Mouse (Mus musculus): ENCODE data around the gene Ddx19a. TPM values are rescaled to one million over a fixed set of nuclear protein-coding genes. Genes with fewer than 3 reads are reported as not detected.

Gene Ddx19a
- polyA plus RNA-seq, 1 experiment from 2014 or later: 9.3 TPM

DNA sequence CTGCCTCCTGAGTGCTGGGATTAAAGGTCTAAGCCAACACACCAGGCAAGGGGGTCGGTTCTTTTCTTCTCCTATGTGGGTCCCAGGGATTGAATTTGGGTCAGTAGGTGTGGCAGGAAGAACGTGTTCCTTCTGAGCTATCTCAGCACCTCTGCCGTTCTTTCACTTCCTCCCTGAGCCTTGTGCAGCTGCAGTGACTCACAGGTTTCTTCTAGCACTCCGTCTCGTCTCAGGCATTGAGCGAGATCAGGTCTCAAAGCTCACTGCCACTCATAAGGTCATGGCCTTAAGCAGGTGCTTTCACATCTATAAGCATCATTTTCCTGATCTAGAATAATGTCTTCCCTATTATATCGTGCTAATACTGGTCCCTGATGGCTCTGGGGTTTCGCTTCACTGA is 42.8 kb downstream of the Ddx19a start:
- Histone ChIP-seq H3K27ac (replicated peaks) (no peak overlapping the region), H3K4me1 (replicated peaks) (peaks cover 6% of the 10 kb centered on the region), H3K9ac (no peak overlapping the region), H3K36me3 (replicated peaks) (peaks cover 84% of the 10 kb centered on the region), H3K4me2 (no peak overlapping the region), H3K27me3 (no peaks in the 10 kb centered on the region), H3K9me3 (replicated peaks) (no peaks in the 10 kb centered on the region), H3K4me3 (replicated peaks) (no peak overlapping the region)
- 40% methylated on average over 8 of the region's 8 CpGs for WGBS (ENCODE audit: insufficient replicate concordance)
- no peak for ATAC-seq (ENCODE audit: insufficient read depth)

DNA sequence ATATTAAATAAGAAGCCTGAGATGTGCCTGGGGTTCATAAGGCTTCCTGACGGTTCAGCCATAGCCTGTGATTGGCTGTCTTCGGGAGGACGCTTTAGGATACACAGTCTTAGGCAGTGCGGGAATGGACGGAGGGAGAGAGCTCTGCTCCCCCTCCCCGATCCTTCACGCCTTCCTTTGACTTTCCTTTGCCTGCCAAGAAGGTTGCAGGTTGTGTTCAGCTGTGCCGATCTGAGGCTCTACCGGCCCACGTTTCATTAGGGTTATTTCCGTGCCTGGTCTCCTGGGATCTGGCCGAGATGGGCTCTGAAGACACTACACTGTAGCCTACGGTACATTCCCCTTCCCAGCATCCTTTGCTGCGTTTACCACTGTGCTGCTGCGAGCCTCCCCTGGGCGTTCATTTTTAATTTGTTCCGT is 47.5 kb downstream of the Ddx19a start:
- no peak overlapping the region for H3K4me3 ChIP-seq (replicated peaks)
- no peaks in the 10 kb centered on the region for H3K9me3 ChIP-seq (replicated peaks)
- peaks cover 55% of the 10 kb centered on the region for H3K36me3 ChIP-seq (replicated peaks)
- no peak overlapping the region for H3K9ac ChIP-seq
- ATAC-seq (ENCODE audit: insufficient read depth): no peak
- 77% methylated on average over 17 of the region's 17 CpGs for WGBS (ENCODE audit: insufficient replicate concordance)
- no peak overlapping the region for H3K27ac ChIP-seq (replicated peaks)
- no peak overlapping the region for H3K4me2 ChIP-seq
- no peaks in the 10 kb centered on the region for H3K27me3 ChIP-seq
- peaks cover 21% of the 10 kb centered on the region; the same call in 1 of the 2 replicates for H3K4me1 ChIP-seq (replicated peaks)

DNA sequence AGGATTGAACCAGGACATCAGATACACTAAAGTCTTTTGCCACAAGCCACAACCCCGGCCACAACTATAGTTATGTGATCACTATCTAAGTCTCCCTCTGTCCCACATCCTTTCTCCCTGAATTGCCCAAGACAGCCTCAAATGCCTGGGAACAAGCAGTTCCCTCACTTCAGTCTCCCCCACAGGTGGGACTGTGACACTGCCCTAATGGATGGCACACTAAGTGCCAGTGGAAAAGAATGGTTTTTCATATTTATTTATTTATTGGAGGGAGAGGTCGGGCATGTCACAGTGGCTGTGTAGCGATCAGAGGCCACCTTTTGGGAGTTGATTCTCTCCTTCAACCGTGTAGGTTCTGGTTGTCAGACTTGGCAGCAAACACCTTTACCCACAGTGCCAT is 51.9 kb downstream of the Ddx19a start:
- WGBS (ENCODE audit: insufficient replicate concordance): 41% methylated on average over 4 of the region's 4 CpGs
- ATAC-seq (ENCODE audit: insufficient read depth): no peak
- Histone ChIP-seq H3K4me1 (replicated peaks) (peaks cover 37% of the 10 kb centered on the region), H3K27ac (replicated peaks) (no peak overlapping the region), H3K27me3 (no peaks in the 10 kb centered on the region), H3K9me3 (replicated peaks) (no peaks in the 10 kb centered on the region), H3K36me3 (replicated peaks) (peaks cover 28% of the 10 kb centered on the region), H3K4me3 (replicated peaks) (no peak overlapping the region), H3K4me2 (no peak overlapping the region), H3K9ac (no peak overlapping the region)

DNA sequence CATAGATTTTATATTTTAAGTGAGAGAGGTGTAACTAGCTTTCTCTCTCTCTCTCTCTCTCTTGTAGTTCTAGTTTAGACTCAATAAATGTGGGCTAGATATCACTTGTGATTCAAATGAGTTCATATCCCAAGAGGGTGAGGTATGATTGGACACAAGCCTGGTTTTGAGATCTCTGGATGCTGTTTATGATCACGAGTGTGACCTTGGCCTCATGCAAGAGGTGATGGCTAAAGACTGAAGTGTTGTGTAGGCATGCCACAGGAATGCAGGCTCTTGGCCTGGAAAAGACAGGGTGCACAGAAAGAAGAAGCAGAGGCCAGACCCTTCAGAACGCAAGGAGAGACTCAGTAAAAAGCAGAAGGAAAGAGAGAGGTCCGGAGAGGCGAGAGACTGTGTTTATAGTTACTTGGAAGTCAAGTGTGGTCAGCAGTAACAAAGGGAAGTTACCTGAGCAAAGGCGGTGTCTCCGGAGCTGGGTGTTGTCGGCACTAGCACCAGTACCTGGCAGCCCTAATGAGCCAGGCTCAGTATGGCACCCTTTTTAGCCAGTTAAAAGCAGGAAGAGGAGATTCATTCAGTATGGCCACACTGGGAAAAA is 53.2 kb downstream of the Ddx19a start:
- Histone ChIP-seq H3K36me3 (replicated peaks) (peaks cover 28% of the 10 kb centered on the region), H3K4me3 (replicated peaks) (no peak overlapping the region), H3K27ac (replicated peaks) (no peak overlapping the region), H3K9me3 (replicated peaks) (no peaks in the 10 kb centered on the region), H3K9ac (no peak overlapping the region), H3K4me2 (no peak overlapping the region), H3K27me3 (no peaks in the 10 kb centered on the region), H3K4me1 (replicated peaks) (peaks cover 41% of the 10 kb centered on the region)
- 30% methylated on average over 7 of the region's 7 CpGs for WGBS (ENCODE audit: insufficient replicate concordance)
- ATAC-seq (ENCODE audit: insufficient read depth): no peak

DNA sequence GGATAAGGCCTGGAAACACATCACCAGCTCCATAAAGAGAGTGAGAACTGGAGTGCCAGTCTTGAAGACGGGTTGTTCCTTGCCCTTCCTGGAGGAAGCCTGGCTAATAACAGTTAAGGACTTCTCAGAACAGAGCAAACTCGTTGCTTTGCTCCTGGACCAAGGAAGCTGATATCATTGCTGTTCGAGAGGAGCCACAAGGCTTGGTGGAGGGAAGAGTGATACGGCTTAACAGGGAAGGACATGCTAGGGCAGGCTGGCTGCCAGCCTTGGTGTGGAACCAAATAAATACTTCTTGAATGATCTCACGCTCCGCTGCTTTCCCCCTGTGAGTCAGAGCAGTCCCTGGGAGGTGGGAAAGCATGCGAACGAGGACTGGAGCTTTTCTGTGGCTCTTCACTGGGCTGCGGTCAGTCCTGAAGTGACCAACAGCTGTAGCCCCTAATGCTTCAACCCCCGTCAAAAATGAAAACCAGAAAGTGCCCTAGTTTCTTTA is 56.1 kb downstream of the Ddx19a start:
- peak overlapping the region; percentile 3; the same call in 1 of the 2 replicates for H3K27ac ChIP-seq (replicated peaks)
- H3K9ac ChIP-seq: no peak overlapping the region
- peaks cover 19% of the 10 kb centered on the region; the same call in 1 of the 2 replicates for H3K36me3 ChIP-seq (replicated peaks)
- no peak overlapping the region for H3K4me2 ChIP-seq
- no peak overlapping the region for H3K4me3 ChIP-seq (replicated peaks)
- H3K9me3 ChIP-seq (replicated peaks): no peaks in the 10 kb centered on the region
- peaks cover 64% of the 10 kb centered on the region for H3K4me1 ChIP-seq (replicated peaks)
- no peaks in the 10 kb centered on the region for H3K27me3 ChIP-seq
- 61% methylated on average over 10 of the region's 10 CpGs for WGBS (ENCODE audit: insufficient replicate concordance)
- no peak for ATAC-seq (ENCODE audit: insufficient read depth)

DNA sequence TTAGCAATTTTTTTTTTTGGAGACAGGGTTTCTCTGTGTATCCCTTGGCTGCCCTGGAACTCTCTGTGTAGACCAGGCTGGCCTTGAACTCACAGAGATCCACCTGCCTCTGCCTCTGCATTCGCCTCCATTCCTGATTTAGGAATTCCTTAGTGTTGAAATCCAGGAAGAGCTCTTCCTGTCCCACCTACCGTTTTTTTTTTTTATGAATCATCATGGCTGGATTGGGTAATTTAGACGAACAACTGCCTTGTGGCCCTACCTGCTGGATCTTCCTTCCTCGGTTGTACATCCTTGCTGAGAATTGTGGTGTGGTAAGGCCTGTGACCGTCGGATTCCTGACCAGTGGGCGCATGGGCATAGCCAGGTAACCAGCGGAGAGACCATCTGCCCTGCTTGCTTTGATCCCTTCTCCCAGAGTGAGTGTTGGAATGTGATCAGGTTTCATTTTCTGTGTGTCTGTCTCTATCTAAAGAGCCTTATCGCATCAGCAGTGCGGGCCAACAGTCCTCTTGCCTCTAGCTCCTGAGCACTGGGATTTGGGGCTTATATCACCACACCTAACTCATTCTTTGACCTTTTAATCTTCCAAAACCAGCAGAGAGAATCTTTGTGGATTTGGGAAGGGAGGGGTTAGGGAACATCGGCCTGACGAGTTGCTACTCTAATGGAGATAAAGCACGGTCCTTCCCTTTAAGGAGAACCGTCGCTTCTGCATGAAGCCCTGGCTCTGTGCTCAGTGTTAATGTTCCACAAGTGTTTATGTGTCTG is 56.7 kb downstream of the Ddx19a start:
- no peaks in the 10 kb centered on the region for H3K9me3 ChIP-seq (replicated peaks)
- no peak overlapping the region for H3K4me3 ChIP-seq (replicated peaks)
- H3K27me3 ChIP-seq: no peaks in the 10 kb centered on the region
- H3K9ac ChIP-seq: no peak overlapping the region
- 63% methylated on average over 15 of the region's 15 CpGs for WGBS (ENCODE audit: insufficient replicate concordance)
- no peak for ATAC-seq (ENCODE audit: insufficient read depth)
- H3K27ac ChIP-seq (replicated peaks): 0 out of 2 replicates have a peak overlapping the region, but pooled peaks have one; percentile 3
- no peak overlapping the region for H3K4me2 ChIP-seq
- peaks cover 67% of the 10 kb centered on the region for H3K4me1 ChIP-seq (replicated peaks)
- peaks cover 25% of the 10 kb centered on the region; the same call in 1 of the 2 replicates for H3K36me3 ChIP-seq (replicated peaks)

DNA sequence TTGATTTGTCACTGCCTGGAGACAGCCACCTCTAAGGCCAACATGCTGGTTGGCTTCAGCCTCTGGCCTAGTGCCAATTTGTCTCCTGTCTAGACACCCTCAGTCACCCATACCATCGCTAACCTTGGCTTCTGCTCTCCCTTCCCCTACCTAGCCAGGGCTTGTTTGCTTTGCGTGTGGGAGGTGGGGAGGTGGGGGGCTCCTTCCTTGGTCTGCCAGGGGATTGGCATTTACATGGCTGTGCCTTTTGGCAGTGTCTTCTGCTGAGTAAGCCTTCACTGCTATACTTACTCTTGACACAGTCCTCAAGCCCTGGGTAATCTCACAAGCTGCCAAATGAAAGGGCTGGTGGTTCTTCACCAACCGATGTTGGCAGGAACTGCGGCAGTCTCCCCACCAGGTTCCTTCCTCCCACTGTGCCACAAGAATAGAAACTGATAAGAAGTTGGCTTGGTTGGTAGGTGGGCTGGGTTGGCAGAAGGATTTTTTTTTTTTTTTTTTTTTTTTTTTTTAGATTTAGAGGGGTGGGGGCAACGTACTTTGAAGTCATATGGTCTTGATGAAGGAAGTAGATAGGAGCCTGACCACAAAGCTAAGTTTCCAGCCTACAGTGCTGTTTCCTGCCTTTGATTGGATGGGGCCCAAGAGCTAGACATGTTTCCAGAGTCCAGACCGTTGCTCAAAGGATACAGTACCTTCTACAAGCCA is 58.6 kb downstream of the Ddx19a start:
- H3K9me3 ChIP-seq (replicated peaks): no peaks in the 10 kb centered on the region
- H3K9ac ChIP-seq: no peak overlapping the region
- peaks cover 71% of the 10 kb centered on the region for H3K4me1 ChIP-seq (replicated peaks)
- 0 out of 2 replicates have a peak, but pooled peaks have one; percentile 33 for ATAC-seq (ENCODE audit: insufficient read depth)
- H3K27ac ChIP-seq (replicated peaks): peak overlapping the region; percentile 39
- 10% methylated on average over 6 of the region's 6 CpGs for WGBS (ENCODE audit: insufficient replicate concordance)
- H3K4me2 ChIP-seq: no peak overlapping the region
- H3K4me3 ChIP-seq (replicated peaks): no peak overlapping the region
- peaks cover 36% of the 10 kb centered on the region for H3K36me3 ChIP-seq (replicated peaks)
- no peaks in the 10 kb centered on the region for H3K27me3 ChIP-seq

DNA sequence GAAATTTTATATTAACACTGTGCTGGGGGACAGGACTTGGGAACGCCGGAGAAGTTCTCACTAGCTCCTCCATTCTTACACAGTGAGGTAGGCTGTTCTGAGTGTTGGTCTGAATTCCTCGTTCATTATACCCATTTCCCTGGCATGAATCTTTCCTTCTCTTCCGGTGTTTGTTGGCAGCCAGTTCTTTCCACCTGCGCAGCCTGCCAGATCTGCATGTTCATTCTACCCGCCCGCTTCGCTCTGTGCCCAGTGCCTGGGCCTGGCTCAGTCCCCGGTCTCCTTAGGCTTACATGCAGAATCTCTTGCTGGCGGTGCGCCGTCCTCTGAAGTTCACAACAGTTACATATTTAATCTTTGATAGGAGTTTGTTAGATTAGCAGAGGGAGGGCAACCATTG is 61.4 kb downstream of the Ddx19a start:
- Histone ChIP-seq H3K27me3 (no peaks in the 10 kb centered on the region), H3K9me3 (replicated peaks) (no peaks in the 10 kb centered on the region), H3K36me3 (replicated peaks) (peaks cover 31% of the 10 kb centered on the region; the same call in 1 of the 2 replicates), H3K4me3 (replicated peaks) (no peak overlapping the region), H3K27ac (replicated peaks) (no peak overlapping the region), H3K9ac (no peak overlapping the region), H3K4me1 (replicated peaks) (peaks cover 95% of the 10 kb centered on the region), H3K4me2 (no peak overlapping the region)
- 83% methylated on average over 12 of the region's 12 CpGs for WGBS (ENCODE audit: insufficient replicate concordance)
- ATAC-seq (ENCODE audit: insufficient read depth): no peak

DNA sequence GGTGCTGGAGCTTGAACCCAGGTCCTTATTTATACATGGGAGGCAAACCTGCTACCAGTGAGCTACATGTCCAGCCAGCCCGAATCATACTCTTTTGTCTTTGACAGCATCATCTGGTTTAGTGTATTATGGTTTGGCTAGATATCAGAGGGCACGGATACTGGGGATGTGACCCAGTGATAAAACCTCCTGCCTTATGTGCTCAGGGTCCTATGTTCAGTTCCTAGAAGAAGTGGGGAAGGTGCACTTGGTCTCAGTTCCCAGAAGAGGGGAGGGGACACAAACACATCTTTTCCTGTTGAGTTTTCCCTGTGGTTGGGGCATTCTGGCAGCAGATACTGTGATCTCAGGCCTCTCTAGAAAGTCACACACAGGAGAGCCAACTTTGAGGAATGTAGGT is 64.3 kb downstream of the Ddx19a start:
- H3K27me3 ChIP-seq: no peaks in the 10 kb centered on the region
- H3K9ac ChIP-seq: peak overlapping the region; percentile 17; the same call in 1 of the 2 replicates
- peaks cover 98% of the 10 kb centered on the region for H3K4me1 ChIP-seq (replicated peaks)
- peak; percentile 41 for ATAC-seq (ENCODE audit: insufficient read depth)
- peaks cover 24% of the 10 kb centered on the region for H3K36me3 ChIP-seq (replicated peaks)
- H3K27ac ChIP-seq (replicated peaks): peak overlapping the region; percentile 89
- peak overlapping the region; percentile 65 for H3K4me2 ChIP-seq
- H3K4me3 ChIP-seq (replicated peaks): no peak overlapping the region
- 24% methylated on average over 2 of the region's 2 CpGs for WGBS (ENCODE audit: insufficient replicate concordance)
- no peaks in the 10 kb centered on the region for H3K9me3 ChIP-seq (replicated peaks)

DNA sequence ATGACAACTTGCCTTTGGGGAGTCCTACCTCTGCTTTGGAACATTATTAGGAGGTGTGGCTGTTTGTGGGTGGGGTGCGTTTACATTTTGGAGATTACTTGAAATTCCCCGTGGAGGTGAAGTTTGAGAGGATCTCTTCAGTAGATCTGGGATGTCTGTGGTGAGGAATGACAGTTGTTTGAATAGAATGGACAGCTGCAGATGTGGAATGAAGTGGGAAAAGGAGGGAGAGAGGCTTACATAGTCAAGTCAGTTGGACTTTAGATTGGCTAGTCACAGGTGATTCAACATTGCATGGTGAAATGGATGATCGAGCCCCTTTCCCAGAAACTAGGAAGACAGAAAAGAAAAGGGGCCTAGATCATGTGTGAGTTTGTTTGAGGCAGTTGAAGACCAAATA is 65.2 kb downstream of the Ddx19a start:
- Histone ChIP-seq H3K36me3 (replicated peaks) (peaks cover 24% of the 10 kb centered on the region), H3K27ac (replicated peaks) (peak overlapping the region; percentile 89), H3K4me2 (peak overlapping the region; percentile 65), H3K4me1 (replicated peaks) (peaks cover 99% of the 10 kb centered on the region), H3K4me3 (replicated peaks) (no peak overlapping the region), H3K27me3 (no peaks in the 10 kb centered on the region), H3K9me3 (replicated peaks) (no peaks in the 10 kb centered on the region), H3K9ac (peak overlapping the region; percentile 48; the same call in 1 of the 2 replicates)
- WGBS (ENCODE audit: insufficient replicate concordance): 39% methylated on average over 3 of the region's 3 CpGs
- no peak for ATAC-seq (ENCODE audit: insufficient read depth)

All from liver, embryonic 15.5 days (tissue).